Mouse (Mus musculus): ENCODE data around the gene Plcg2. TPM values are rescaled to one million over a fixed set of nuclear protein-coding genes. Genes with fewer than 3 reads are reported as not detected.

Plcg2 gene
- total and polyA plus RNA-seq, 3 experiments: not detected

- Histone ChIP-seq H3K4me3 (ENCODE audit: low read depth, low read length) (no peak overlapping the region), H3K27me3 (ENCODE audit: insufficient read depth, low read length) (no peaks in the 10 kb centered on the region), H3K4me1 (ENCODE audit: insufficient read depth, low read depth, low read length) (no peaks in the 10 kb centered on the region), H3K9me3 (replicated peaks) (peaks cover 55% of the 10 kb centered on the region), H3K36me3 (replicated peaks) (no peaks in the 10 kb centered on the region)
- ATAC-seq (ENCODE audit: extremely low read depth, insufficient number of reproducible peaks, low FRiP score, poor library complexity, severe bottlenecking) (no peak), DNase-seq (ENCODE audit: low spot score) (no peak)
- TF ChIP-seq POLR2AphosphoS5 (IDR thresholded peaks at IDR 0.05; ENCODE audit: insufficient replicate concordance, low read depth, low read length) (no peak), TAL1 (conservative IDR thresholded peaks at IDR 0.05; ENCODE audit: low read depth, low read length) (no peak), GATA2 (IDR thresholded peaks at IDR 0.05; ENCODE audit: borderline replicate concordance, low read depth, low read length) (no peak), CTCF (IDR thresholded peaks at IDR 0.05; ENCODE audit: low read depth, low read length) (no peak)
Measured at GRCm38 (mm10) chr8:117675171-117675570, 177.1 kb downstream of the Plcg2 start.

GRCm38 (mm10) chr8:117676460-117676859 is 178.4 kb downstream of the Plcg2 start:
- Histone ChIP-seq H3K4me3 (ENCODE audit: low read depth, low read length) (no peak overlapping the region), H3K36me3 (replicated peaks) (no peaks in the 10 kb centered on the region), H3K4me1 (ENCODE audit: insufficient read depth, low read depth, low read length) (no peaks in the 10 kb centered on the region), H3K27me3 (ENCODE audit: insufficient read depth, low read length) (no peaks in the 10 kb centered on the region), H3K9me3 (replicated peaks) (peaks cover 59% of the 10 kb centered on the region)
- TF ChIP-seq TAL1 (conservative IDR thresholded peaks at IDR 0.05; ENCODE audit: low read depth, low read length) (no peak), POLR2AphosphoS5 (IDR thresholded peaks at IDR 0.05; ENCODE audit: insufficient replicate concordance, low read depth, low read length) (no peak), GATA2 (IDR thresholded peaks at IDR 0.05; ENCODE audit: borderline replicate concordance, low read depth, low read length) (no peak), GATA1 (IDR thresholded peaks at IDR 0.05; ENCODE audit: borderline replicate concordance, low read length) (no peak), CTCF (IDR thresholded peaks at IDR 0.05; ENCODE audit: low read depth, low read length) (no peak)
- DNase-seq (ENCODE audit: low spot score): no peak
- ATAC-seq (ENCODE audit: extremely low read depth, insufficient number of reproducible peaks, low FRiP score, poor library complexity, severe bottlenecking): no peak

GRCm38 (mm10) chr8:117677011-117677410 is 178.9 kb downstream of the Plcg2 start:
- H3K36me3 ChIP-seq (replicated peaks): no peaks in the 10 kb centered on the region
- peaks cover 63% of the 10 kb centered on the region for H3K9me3 ChIP-seq (replicated peaks)
- H3K4me1 ChIP-seq (ENCODE audit: insufficient read depth, low read depth, low read length): no peaks in the 10 kb centered on the region
- TF ChIP-seq GATA1 (IDR thresholded peaks at IDR 0.05; ENCODE audit: borderline replicate concordance, low read length) (no peak), GATA2 (IDR thresholded peaks at IDR 0.05; ENCODE audit: borderline replicate concordance, low read depth, low read length) (no peak), TAL1 (conservative IDR thresholded peaks at IDR 0.05; ENCODE audit: low read depth, low read length) (no peak), POLR2AphosphoS5 (IDR thresholded peaks at IDR 0.05; ENCODE audit: insufficient replicate concordance, low read depth, low read length) (no peak), CTCF (IDR thresholded peaks at IDR 0.05; ENCODE audit: low read depth, low read length) (no peak)
- no peaks in the 10 kb centered on the region for H3K27me3 ChIP-seq (ENCODE audit: insufficient read depth, low read length)
- DNase-seq (ENCODE audit: low spot score) (no peak), ATAC-seq (ENCODE audit: extremely low read depth, insufficient number of reproducible peaks, low FRiP score, poor library complexity, severe bottlenecking) (no peak)
- H3K4me3 ChIP-seq (ENCODE audit: low read depth, low read length): no peak overlapping the region

GRCm38 (mm10) chr8:117678650-117679049 is 180.6 kb downstream of the Plcg2 start:
- Histone ChIP-seq H3K27me3 (ENCODE audit: insufficient read depth, low read length) (no peaks in the 10 kb centered on the region), H3K4me3 (ENCODE audit: low read depth, low read length) (no peak overlapping the region), H3K36me3 (replicated peaks) (no peaks in the 10 kb centered on the region), H3K9me3 (replicated peaks) (peaks cover 63% of the 10 kb centered on the region), H3K4me1 (ENCODE audit: insufficient read depth, low read depth, low read length) (no peaks in the 10 kb centered on the region)
- no peak for DNase-seq (ENCODE audit: low spot score)
- ATAC-seq (ENCODE audit: extremely low read depth, insufficient number of reproducible peaks, low FRiP score, poor library complexity, severe bottlenecking): no peak
- TF ChIP-seq CTCF (IDR thresholded peaks at IDR 0.05; ENCODE audit: low read depth, low read length) (no peak), GATA2 (IDR thresholded peaks at IDR 0.05; ENCODE audit: borderline replicate concordance, low read depth, low read length) (no peak), POLR2AphosphoS5 (IDR thresholded peaks at IDR 0.05; ENCODE audit: insufficient replicate concordance, low read depth, low read length) (no peak), TAL1 (conservative IDR thresholded peaks at IDR 0.05; ENCODE audit: low read depth, low read length) (no peak), GATA1 (IDR thresholded peaks at IDR 0.05; ENCODE audit: borderline replicate concordance, low read length) (no peak)

- ATAC-seq (ENCODE audit: extremely low read depth, insufficient number of reproducible peaks, low FRiP score, poor library complexity, severe bottlenecking): no peak
- DNase-seq (ENCODE audit: low spot score): no peak
- H3K4me1 ChIP-seq (ENCODE audit: insufficient read depth, low read depth, low read length): no peaks in the 10 kb centered on the region
- peaks cover 82% of the 10 kb centered on the region for H3K9me3 ChIP-seq (replicated peaks)
- H3K36me3 ChIP-seq (replicated peaks): no peaks in the 10 kb centered on the region
- TF ChIP-seq GATA2 (IDR thresholded peaks at IDR 0.05; ENCODE audit: borderline replicate concordance, low read depth, low read length): no peak
- TF ChIP-seq GATA1 (IDR thresholded peaks at IDR 0.05; ENCODE audit: borderline replicate concordance, low read length): no peak
- no peak for TF ChIP-seq TAL1 (conservative IDR thresholded peaks at IDR 0.05; ENCODE audit: low read depth, low read length)
- no peak for TF ChIP-seq CTCF (IDR thresholded peaks at IDR 0.05; ENCODE audit: low read depth, low read length)
- TF ChIP-seq POLR2AphosphoS5 (IDR thresholded peaks at IDR 0.05; ENCODE audit: insufficient replicate concordance, low read depth, low read length): no peak
- no peaks in the 10 kb centered on the region for H3K27me3 ChIP-seq (ENCODE audit: insufficient read depth, low read length)
- H3K4me3 ChIP-seq (ENCODE audit: low read depth, low read length): no peak overlapping the region
Measured at GRCm38 (mm10) chr8:117683925-117684472, 185.9 kb downstream of the Plcg2 start.

GRCm38 (mm10) chr8:117684504-117684903 is 186.4 kb downstream of the Plcg2 start:
- DNase-seq (ENCODE audit: low spot score) (no peak), ATAC-seq (ENCODE audit: extremely low read depth, insufficient number of reproducible peaks, low FRiP score, poor library complexity, severe bottlenecking) (no peak)
- H3K36me3 ChIP-seq (replicated peaks): no peaks in the 10 kb centered on the region
- no peak overlapping the region for H3K4me3 ChIP-seq (ENCODE audit: low read depth, low read length)
- TF ChIP-seq CTCF (IDR thresholded peaks at IDR 0.05; ENCODE audit: low read depth, low read length): no peak
- TF ChIP-seq POLR2AphosphoS5 (IDR thresholded peaks at IDR 0.05; ENCODE audit: insufficient replicate concordance, low read depth, low read length): no peak
- TF ChIP-seq TAL1 (conservative IDR thresholded peaks at IDR 0.05; ENCODE audit: low read depth, low read length): no peak
- TF ChIP-seq GATA1 (IDR thresholded peaks at IDR 0.05; ENCODE audit: borderline replicate concordance, low read length): no peak
- no peak for TF ChIP-seq GATA2 (IDR thresholded peaks at IDR 0.05; ENCODE audit: borderline replicate concordance, low read depth, low read length)
- no peaks in the 10 kb centered on the region for H3K4me1 ChIP-seq (ENCODE audit: insufficient read depth, low read depth, low read length)
- no peaks in the 10 kb centered on the region for H3K27me3 ChIP-seq (ENCODE audit: insufficient read depth, low read length)
- peaks cover 79% of the 10 kb centered on the region for H3K9me3 ChIP-seq (replicated peaks)

Other genes starting within 250 kb of the Plcg2 start
- gene Cmip, start 241.2 kb upstream of the Plcg2 start, total RNA-seq (2014; fragmentation: Nextera tagmentation): 78.4 and 88.8 TPM in 2 replicates
- gene Cmip, start 241.2 kb upstream of the Plcg2 start, total RNA-seq (2017): 5.7 and 5.8 TPM in 2 replicates
- 63.4 and 65.3 TPM in 2 replicates for gene Cmip, start 241.2 kb upstream of the Plcg2 start, polyA plus RNA-seq (2012)
- not detected in 2 replicates for gene Sdr42e1, start 175.4 kb downstream of the Plcg2 start, total RNA-seq (2014; fragmentation: Nextera tagmentation)
- 0.11 TPM in 1 of 2 replicates, not detected in the other for gene Sdr42e1, start 175.4 kb downstream of the Plcg2 start, total RNA-seq (2017)
- gene Sdr42e1, start 175.4 kb downstream of the Plcg2 start, polyA plus RNA-seq (2012): not detected in 2 replicates
- gene Hsd17b2, start 203.6 kb downstream of the Plcg2 start, total RNA-seq (2014; fragmentation: Nextera tagmentation): not detected in 2 replicates
- gene Hsd17b2, start 203.6 kb downstream of the Plcg2 start, total RNA-seq (2017): 0.22 TPM in 1 of 2 replicates, not detected in the other
- gene Hsd17b2, start 203.6 kb downstream of the Plcg2 start, polyA plus RNA-seq (2012): not detected in 2 replicates

Measured in G1E (cell line).